Mouse (Mus musculus): ENCODE measurements around the gene Pkd2l1.

DNA sequence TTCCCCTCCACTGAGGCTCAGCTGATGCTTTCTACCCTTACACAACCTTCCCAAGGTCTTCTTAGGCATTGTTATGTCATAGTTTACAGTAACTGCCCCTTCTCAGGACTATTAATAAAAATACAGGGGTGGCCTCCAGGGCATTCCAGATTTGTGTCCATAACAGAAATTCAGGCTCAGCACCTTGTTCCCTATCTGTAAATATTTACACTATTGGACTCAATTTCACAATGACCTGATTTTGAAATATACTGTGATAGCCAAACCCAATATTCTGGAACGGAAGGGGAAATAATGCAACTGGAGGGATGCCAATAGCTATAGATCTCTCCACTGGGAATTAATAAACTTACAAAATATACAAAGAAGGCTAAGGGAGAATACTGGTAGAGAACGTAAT is 63.7 kb downstream of the Pkd2l1 start:
- TF ChIP-seq EP300 (IDR thresholded peaks at IDR 0.05; ENCODE audit: low read depth) (no peak), CTCF (IDR thresholded peaks at IDR 0.05; ENCODE audit: low read depth) (no peak)

All from heart, postnatal 0 days (tissue).